Mouse (Mus musculus) pancreas, adult 10 weeks (tissue): Measurements from ENCODE around the gene 4930558K02Rik. TPM values are rescaled to one million over a fixed set of nuclear protein-coding genes. Genes with fewer than 3 reads are reported as not detected.

Experiments
- polyA plus RNA-seq: library from polyadenylated mRNA; stranded (reverse); fragments of 350-450 nt; fragmentation: Illumina TruSeq; extraction: RNeasy Lipid Tissue Mini Kit (QIAGEN cat#74804); gene quantifications from one replicate; pipeline ENCODE4 v1.2.3, GENCODE M21; 2015; ENCODE audit warnings: low read depth, low replicate concordance; ENCODE audit not compliant: insufficient read depth

4930558K02Rik gene
- not detected for polyA plus RNA-seq

GRCm38 (mm10) chr1:161979536-161979935 lies at the start of gene 4930558K02Rik:
4930558K02Rik (minus strand) TSS chr1:161979636.

DNA sequence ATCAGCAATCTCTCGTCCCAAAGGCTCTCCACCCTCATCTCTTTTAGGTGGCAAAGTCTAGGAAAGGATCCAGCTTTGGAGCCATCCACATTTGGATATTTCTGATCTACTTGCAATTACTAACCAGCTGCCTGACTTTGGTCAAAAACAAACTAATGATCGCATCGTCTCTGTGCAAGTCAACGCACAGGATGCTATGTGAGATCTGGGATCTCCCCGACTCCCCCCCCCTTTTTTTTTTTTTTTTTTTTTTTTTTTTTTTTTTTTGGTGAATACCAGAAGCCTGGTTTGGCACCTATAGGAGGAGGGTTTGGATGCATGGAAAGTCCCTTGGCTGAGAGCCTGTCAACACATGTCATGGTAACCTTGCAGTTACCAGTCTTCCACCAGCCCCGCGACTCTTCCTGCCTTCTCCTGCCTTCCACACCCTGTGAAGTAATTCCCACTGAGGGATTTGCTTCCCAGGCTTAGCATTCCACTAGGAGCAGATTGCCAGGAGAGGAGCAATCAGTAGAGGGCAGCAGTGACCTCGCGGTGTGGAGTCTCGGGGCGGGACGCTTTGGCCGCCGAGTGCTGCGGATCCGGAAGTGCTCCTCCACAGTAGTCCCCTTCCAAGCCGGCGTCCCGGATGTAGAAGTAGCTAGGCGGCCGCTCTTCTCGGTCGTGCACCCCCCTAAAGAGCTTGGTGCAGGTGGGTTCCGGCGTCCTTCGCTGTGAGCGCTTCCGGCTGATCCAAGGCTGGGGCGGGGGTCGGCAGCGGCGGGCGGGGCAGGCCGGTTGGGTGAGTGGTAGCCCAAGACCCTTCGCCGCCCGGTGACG lies 10.6 kb downstream of the 4930558K02Rik start, which contains the start of gene Pigc:
TSS of gene Pigc (plus strand) at position 598 of the 819 bp plus-strand sequence.

Other genes starting within 250 kb of the 4930558K02Rik start
- not detected for gene Fasl, start 191.1 kb downstream of the 4930558K02Rik start, polyA plus RNA-seq
- gene Suco, start 103.0 kb downstream of the 4930558K02Rik start, polyA plus RNA-seq = 14.1 TPM
- 5.6 TPM for gene Pigc, start 10.4 kb downstream of the 4930558K02Rik start, polyA plus RNA-seq